Mouse (Mus musculus) kidney, postnatal 25 days (tissue): ENCODE data around the gene Gan.

Experiments
- DNase-seq, 2 experiments: peaks; one replicate each; pipeline ENCODE4 v3.0.0; 2021; ENCODE audit warnings: mixed read lengths in 2 of 2

Gan gene

DNA sequence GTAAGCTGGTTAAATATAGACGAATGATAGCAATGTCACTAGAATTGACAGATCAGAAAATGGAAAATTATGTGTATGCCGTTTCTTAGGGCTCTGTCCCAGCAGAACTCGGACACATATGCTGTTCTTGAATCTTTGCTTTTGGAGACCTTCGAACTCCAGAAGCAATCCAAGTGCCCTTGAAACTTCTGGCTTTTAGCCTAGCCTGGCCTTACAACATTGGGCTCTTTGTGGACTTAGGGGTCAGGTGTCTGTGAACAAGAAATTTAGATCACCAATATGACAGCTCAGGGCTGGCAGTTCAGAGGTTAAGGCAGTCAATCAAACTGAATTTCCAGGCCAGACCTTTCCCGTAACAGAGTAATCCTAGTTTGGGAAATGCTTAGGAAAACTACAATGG is 1.1 kb downstream of the Gan start:
- DNase-seq = peak; percentile 12 to 49

DNA sequence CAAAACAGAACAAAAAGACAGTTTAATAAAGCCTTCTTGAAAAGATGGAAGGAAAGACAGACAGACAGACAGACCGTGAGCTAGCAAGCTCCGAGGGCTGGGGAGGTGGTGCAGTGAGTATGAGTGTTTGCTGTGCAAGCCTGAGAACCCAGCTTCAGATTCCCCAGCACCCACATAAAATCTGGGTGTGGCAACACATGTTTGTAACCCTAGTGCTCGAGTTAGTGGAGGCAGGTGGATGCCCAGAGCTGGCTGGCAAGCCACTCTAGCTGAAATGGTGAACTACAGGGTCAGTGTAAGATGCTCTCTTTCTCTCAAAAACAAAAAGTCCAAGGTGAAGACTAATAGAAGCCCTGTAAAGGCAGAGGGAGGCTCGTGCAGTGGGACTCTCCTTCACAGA is 7.0 kb downstream of the Gan start:
- DNase-seq = no peak

DNA sequence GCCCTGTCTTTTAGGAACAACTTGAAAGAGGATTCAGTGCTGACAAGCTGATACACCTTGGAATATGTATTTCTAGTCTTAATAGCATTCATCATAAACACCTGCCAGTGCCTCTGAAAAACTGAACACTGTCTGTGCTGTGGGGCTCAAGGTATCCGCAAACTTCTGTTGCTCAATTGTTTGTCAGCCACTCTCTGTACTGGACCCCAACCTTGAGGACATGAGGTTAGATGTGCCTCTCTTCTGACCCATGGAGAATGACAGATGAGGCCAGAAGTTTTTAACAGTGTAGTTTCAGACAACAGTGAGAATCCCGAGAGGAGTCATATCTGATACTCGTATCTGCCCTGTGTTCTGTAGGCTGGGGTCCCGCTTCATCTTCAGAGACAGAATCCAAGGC is 7.6 kb downstream of the Gan start:
- DNase-seq = no peak

DNA sequence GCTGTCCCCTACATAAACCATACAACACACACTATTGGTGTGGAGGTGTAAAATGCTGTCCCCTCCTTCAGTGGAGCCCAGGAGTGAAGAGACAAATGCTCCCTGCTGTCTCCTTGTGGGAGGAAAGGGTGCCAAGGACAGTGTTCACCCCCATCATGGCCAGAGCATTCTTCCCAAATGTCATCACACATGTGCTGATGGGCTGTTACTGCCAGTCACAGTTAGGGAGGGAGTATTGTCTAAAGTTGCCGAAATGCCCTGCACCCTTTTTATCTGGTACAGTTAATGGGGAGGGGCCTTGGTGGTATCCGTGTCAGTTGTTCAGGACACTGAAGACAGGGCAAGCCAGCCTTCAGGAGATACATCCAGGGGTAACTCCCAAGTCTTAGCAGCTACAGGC is 8.6 kb downstream of the Gan start:
- DNase-seq = no peak

DNA sequence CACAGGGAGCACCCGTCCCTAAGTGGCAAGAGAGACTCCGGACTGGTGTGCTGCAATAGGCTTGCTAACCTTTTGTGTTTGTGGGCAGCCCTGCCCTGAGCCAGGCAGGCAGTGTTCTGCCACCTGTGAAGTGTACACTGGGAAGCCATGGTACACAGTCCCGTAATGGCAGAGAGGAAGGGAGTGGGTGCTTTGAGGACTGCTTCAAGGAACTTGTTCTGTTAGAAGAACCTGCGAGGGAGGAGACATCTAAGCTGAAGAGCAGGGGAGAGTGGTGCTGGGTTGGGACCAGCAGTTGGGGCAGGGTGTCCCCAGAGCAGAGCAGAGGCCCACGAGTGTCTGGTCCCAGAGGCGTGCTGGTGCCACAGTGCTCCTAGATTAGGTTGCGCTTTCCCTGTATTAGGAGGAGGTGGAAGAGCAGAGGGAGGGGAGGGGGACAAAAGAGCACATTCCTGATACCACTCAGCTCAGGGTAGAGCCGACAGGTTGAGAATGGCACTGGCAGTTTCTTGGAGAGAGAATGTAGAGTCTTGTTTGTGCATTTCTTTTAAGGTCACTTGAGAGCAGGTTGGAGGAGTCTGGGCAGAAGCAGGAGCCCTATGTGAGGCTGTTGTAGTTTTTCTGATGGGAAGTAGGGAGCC is 9.4 kb downstream of the Gan start:
- no peak for DNase-seq

DNA sequence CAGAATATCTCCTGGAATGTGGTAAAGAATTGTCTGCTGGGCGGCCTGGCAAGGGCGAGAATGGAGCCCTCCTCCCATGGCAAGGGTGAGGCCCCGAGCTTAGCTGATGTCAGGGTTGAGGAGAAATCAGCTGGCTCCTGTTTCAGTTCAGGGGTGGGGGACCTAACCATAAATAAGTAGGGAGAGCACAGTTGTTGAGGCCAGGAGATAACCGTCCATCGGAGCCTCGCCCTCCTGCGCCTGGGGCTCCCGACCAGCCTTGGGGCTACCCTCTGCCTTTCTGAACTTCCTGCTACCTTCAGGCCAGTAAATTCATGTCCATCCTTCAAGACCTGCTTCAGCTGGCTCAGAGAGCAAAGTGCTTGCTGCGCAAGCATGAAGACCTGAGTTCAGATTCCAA is 10.4 kb downstream of the Gan start:
- DNase-seq = no peak

DNA sequence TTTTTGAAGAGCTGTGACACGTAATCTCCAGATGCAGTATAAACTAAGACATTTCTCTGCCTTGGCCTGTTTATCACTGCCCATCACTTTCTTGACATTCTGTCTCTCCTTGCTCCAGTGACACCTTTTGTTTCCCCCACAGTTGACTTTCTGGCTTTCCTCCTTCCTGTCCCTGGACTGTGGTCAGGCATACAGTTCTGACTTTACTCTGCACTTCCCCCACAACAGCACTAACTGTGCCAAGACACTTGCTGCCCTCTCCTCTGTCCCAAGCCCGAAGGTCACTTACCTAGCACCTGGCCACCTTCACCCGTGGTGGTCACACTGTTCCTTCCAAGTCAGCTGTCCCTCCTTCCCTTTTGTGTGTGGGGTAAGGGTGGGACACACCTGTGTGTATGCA is 13.9 kb downstream of the Gan start:
- DNase-seq = no peak

DNA sequence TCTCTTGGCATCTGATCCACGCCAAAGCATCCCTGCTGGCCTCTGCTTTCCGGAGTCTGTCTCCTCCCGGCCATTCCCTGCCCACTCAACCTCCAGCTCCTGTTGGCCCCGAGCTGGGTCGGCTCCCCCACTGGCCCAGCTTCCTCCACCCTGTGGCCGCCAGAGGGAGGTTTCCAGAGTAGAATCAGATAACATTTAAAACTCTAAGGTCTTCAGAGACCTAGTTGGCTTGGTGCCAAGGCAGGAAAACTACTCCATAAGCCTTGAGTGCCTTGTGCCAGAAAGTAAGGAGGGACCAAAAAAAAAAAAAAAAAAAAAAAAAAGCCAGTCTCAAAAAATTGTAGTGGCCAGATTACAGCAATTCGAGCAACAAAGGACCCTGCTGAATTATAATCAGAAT is 15.0 kb downstream of the Gan start:
- peak; percentile 68 to 72 for DNase-seq

DNA sequence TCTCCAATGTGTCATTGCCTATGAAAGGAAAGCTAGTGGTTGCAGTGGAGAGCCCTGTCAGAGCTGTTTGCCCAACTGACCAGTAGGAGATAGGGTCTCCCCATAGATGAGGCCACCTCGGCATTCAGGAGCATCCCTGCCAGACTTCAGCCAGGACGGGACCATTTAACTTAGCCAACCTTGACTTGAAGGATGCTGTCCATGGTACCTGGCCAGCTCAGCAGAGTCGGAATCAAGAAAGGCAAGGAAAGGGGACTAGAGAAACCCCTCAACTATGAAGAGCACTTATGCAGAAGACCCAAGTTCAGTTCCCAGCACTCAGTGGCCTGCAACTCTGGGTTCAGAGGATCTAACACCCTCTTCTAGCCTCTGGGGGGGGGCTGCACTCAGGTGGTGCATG is 15.8 kb downstream of the Gan start:
- no peak for DNase-seq

DNA sequence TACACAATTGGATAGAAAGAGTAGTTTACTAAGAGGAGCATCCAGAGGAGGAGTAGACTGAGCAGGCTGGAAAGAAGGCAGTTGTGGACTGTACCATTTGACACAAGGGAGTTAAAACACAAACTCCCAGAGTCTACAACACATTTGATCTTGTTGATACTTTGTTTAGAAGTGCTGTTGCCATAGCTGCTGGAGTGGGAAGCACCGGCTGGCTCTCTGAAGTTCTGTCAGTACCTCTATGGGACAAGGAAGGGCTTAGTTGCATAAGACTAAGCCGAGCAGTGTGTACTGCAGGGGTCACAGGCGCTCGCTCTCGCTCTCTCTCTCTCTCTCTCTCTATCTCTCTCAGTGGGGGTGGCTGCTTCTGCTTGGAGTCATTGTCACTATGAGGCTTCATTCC is 16.6 kb downstream of the Gan start:
- peak in 1 of 2 experiments; percentile 17 for DNase-seq

DNA sequence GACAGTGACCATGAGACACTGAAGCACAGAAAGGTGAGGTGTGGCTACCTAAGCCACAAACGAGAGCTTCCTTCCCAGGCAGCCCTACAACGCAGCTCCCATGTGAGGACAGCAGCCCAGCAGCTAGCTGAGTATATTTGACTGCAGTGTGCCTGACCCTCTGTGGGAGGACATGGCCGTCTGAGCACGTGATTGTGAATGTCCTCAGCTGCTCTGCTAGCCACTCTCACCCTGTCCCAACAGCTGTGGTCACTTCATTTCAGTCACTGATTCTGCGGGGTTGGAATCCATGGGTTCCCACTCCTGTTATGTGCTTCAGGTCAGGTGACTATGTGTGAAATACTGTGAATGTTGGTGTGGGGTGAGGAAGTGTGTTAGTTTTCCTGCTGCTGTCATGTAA is 18.4 kb downstream of the Gan start:
- DNase-seq = peak; percentile 9 to 55

DNA sequence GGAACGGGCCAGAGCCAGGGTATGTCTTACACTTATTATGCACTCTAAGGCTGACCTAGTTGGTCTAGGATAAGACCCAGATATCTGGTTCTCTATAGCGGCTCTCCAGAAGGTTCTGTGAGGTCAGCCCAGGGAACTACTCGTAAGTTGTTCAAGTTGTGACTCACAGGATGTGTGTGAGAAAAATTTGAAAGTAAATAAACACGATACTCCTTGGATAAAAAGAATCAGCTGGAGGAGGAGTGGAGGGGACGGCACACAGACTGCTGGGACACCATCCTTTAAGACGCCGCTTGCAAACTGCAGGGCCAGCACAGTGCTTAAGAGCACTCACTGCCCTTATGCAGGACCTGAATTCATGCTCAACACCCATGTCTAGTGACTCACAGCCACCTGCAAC is 19.3 kb downstream of the Gan start:
- no peak for DNase-seq

DNA sequence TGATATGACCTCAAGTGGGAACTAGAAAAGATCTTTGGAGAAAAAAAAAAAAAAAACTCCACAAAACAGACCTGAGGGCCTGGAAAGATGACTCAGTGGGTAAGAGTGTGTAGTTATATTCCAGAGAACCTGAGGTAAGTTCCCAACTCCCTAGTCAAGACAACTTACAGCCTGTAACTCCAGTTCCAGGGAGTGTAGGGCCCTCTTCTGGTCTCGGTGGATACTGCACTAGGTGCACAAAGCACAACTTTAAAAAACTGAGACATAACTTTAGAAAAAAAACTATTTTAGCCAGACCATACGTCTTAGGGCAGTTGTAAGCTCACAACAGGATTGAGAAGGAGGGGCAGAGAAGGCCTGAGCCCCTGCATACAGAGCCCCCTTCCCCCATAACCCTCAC is 20.1 kb downstream of the Gan start:
- DNase-seq = no peak

DNA sequence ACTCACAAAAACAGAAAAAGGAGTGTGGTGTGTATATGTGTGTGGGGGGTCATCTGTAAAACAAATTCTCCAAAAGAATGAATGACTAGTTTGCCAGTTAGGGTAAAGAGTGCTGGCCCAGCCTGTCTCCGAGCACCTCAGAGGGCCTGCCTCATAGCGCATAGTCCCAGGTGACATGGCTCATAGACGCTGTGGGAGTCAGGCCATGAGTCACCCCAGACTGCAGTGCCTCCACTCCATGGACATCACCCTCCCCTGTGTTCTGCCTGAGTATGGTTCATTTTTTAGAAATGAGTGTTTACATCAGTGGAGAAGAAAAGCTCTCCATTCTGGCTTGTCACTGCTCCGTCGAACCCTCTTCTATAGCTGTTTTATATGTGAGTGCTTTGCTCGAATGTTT is 20.7 kb downstream of the Gan start:
- no peak for DNase-seq

DNA sequence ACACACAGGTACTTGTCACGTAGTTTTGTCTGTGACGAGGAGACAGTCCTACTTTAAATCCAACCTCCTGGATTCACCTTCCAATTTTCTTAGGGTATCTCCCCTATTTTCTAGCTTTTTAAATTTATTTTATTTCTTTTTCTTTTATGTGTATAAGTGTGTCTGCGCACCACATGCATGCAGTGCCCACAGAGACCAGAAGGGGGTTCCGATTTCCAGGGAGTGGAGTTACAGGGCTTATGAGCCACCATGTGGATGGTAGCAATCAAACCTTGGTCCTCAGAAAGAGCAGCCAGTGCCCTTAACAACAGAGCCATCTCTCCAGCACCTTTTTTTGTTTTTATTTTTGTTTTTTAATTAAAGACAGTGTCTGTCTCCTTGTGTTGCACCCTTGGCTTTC is 24.8 kb downstream of the Gan start:
- DNase-seq = no peak

DNA sequence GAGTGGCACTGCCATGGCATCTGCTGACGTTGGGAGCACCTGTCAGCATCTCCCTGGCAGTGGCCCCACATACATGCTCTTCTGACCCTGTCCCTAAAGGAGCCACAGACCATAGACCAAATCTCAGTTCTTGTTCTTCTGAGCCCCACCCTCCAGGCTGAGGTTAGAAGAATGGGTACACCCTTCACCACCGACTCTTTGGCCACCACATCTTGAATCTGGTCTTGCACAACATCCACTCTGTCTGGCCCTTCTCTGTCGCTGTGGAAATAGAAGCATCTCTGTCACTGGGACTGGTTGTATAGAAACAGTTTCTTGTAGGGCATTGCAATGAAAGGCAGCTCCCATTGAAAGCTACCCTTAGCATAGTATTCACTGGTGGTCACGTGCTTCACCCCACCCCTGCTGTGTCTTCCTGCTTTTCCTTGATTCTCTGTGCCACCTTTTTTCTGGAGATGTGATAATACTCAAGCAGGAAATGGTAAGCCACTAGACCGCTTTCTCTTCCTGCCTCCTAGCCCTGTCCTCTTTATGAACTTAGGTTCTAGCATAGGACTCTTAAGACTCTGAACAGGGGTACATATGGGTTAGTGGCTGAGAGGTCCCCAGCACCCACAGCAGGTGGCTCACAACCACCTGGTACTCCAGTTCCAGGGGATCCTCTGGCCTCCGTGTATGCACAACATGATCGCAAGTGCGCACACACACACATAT is 25.9 kb downstream of the Gan start:
- DNase-seq = no peak

DNA sequence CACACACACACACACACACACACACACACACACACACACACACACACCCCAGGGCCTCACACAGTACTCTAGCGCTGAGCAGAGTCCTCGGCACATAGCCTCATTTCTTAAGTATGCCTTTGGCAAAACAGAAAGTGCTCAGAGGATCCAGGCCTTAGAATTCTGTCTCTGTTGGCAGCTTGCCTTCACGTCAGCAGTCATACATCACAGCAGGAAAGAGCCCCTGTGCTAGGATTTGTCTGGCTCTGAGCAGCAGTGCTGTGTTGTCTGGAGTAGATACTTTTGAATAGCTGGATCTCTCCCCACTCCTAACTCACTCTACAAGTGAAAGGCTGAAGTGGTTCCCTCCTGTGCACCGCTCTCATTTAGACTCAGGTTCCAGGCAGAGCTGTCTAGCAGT is 36.4 kb downstream of the Gan start:
- DNase-seq = peak; percentile 56 to 57

DNA sequence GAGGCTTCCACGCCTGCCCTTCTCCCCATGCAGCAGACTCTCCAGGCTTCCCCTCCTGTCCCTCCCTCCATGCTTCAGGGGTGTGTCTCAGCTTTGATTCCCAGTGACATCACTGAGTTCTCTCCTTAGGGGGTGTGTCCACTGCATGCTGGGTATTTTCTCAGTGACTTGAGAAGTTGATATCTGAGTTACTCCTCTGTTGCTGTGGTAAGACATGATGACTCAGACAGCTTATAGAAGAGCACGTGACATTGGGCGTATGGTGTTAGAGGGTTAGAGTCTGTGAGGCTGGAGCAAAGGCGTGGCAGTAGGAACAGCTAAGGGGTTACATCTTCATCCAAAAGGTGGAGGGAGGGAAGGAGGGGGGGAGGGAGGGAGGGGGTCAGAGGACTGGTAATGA is 38.7 kb downstream of the Gan start:
- DNase-seq = no peak

DNA sequence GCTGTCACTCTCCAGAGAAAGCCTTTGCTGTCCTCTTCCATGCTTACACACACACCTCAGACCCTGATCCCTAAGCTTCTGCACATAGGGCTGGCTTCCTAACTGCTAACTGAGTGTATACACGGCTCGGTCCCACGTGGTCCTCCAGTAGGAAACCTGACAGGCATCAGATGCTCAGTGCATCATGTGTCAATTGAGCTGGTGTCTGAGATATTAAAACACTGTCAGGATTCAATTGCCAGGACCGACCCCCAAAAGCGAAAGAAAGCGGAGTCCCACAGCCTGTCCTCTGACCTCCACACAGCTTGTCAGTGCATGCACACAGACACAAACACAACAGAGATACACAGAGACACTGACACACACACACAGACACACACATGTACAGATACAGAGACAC is 39.6 kb downstream of the Gan start:
- DNase-seq = no peak

DNA sequence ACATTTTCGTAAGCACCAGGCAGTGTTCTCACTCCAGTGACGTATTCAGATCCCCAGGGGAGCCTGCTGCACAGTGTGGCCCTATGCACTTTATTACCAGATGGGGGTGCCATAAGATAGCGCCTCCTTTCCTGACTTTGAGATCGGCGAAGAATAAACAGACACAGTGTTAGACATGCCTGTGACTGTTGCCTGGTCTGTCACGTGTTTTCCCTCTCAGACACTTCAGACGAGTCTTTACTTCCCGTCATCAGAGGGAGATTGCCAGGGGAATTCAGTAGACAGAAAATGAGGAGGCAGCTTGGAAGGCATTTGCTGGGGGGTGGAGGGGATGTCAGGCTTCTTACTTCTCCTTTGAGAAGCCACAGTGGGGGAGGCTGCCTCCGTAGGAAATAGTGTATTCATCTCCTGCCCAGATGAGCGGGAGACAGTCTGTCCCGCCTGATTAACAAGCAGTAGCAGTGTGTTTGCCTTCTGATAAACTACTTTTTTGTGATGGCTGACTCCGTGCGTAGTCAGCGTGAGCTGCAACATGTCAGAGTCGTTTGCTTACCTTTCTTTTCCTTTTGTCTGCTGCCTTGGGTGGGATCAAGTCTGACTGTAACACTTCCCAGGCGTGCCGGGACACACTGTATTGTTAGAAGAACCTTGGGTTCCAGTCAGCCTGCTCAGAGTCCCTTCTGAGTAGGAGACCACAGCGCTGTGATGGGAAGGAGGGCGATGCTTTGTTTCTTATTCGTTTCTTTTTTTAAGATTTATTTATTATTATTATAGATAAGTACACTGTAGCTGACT is 40.4 kb downstream of the Gan start:
- DNase-seq = peak; percentile 61 to 71

DNA sequence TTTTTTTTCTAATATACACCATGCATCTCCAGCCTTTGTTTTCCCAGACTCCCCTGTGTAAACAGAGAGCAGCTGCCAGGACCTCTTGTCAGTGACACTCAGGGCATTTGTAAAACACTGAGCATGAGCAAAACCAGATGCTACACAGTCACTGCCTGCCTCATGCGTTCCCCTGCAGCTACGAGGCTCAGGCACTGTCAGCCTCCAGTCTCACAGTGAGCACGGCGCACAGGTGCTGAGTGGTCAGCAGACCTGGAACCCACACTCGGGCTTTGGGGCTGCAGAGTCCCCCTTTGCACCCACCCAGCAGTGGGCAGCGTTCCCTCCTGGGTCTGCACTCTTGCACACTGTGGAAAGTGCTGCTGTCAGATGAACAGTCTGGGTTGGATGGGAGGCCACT is 41.7 kb downstream of the Gan start:
- DNase-seq = peak; percentile 30 to 48

DNA sequence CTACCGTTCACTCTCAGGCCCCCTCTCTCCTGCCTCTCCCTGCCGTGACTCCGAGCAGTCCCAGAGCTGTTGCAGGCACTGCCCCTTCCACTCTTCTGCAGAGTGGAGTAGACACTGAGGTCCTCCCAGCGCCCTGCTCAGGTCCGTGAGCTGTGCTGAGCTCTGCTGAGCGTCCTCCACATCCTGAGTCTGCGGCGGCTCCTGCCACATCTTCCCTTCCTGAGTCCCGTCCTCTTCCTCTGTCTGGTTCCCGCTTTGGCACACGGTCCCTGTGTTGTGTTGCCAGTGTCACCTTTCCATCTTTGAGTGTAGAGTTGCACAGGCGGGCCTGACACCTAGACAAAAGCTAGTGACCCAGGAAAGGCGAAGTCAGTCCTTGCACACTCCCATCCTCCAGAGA is 42.4 kb downstream of the Gan start:
- DNase-seq = peak in 1 of 2 experiments; percentile 11

DNA sequence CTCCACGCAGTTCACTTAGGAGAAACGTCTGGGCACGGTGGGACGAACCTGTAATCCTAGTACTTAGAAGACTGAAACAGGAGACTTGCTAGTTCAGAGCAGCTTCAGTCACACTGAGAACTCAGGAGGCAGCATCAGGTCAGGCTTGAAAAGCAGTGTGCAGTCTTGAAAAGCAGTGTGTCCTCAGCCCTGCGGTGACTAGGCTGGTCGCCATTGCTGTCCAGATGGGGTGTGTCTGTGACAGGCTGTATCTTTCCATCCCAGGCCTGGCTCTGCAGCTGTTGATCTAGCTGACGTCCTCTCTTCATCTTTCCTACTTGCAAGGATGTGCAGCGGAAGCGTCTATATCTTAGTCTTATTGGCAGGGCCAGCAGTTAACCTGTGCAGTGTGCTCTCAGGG is 42.9 kb downstream of the Gan start:
- no peak for DNase-seq
